Mouse (Mus musculus) hindbrain, embryonic 10.5 days (tissue): Measurements from ENCODE around the gene Scamp2. TPM values are rescaled to one million over a fixed set of nuclear protein-coding genes. Genes with fewer than 3 reads are reported as not detected.
A peak's percentile ranks its signal among the peaks of the same experiment; 100 is the strongest.

Experiments used
- DNase-seq: peaks from one replicate; pipeline ENCODE4 v3.0.0-alpha.2; 2017; ENCODE audit warnings: low spot score
- H3K27ac ChIP-seq: fragments of 300-500 bp; sonication (generic); 2 replicates; pipeline ENCODE4 v1.5.1; 2016; ENCODE audit warnings: mild to moderate bottlenecking, moderate library complexity
- H3K27me3 ChIP-seq: fragments of 300-500 bp; sonication (generic); 2 replicates; pipeline ENCODE4 v1.6.1; 2016; ENCODE audit warnings: mild to moderate bottlenecking; ENCODE audit not compliant: poor library complexity, insufficient read depth, severe bottlenecking
- H3K36me3 ChIP-seq: fragments of 300-500 bp; sonication (generic); 2 replicates; pipeline ENCODE4 v1.6.1; 2016; ENCODE audit warnings: mild to moderate bottlenecking, moderate library complexity
- H3K4me1 ChIP-seq: fragments of 300-500 bp; sonication (generic); replicated peaks from 2 replicates; pipeline ENCODE4 v1.6.1; 2016; ENCODE audit warnings: mild to moderate bottlenecking
- H3K4me3 ChIP-seq: fragments of 300-500 bp; sonication (generic); 2 replicates; pipeline ENCODE4 v1.5.1; 2016; ENCODE audit warnings: mild to moderate bottlenecking, moderate library complexity
- H3K9me3 ChIP-seq: fragments of 300-500 bp; sonication (generic); 2 replicates; pipeline ENCODE4 v1.6.1; 2016; ENCODE audit warnings: mild to moderate bottlenecking, moderate library complexity
- WGBS: fragments of 180-500 bp; shearing (Covaris S2); methylation state at CpG from one replicate; pipeline ENCODE4 v1.1.7; 2016; 5-methylcytosine and 5-hydroxymethylcytosine counted together
- polyA plus RNA-seq: library from polyadenylated mRNA; unstranded; fragments of >200 nt; fragmentation: Nextera tagmentation; extraction: Ambion mirVana; gene quantifications from 2 replicates; pipeline ENCODE4 v1.2.1, GENCODE M21; 2016

The Scamp2 gene
- polyA plus RNA-seq, 1 experiment from 2014 or later: 59.7 TPM

DNA sequence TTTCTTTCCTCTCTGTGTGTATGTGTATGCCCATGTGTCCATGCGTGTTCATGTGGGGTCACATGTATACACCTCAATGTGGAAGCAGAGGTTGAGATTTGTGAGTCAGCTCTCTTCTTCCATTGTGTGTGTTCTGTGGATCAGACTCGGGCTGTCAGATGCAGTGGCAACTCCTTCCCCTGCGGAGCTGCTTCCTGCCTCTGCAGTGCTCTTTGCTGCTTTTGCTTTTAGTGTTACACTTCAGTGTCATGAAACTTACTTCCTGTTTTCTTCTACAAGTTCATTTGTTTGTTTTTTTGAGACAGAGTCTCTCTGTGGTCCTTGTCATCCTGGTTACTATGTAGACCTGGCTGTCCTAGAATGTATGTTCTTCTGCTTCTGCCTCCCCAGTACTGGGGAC lies 24.2 kb downstream of the Scamp2 start:
- Histone ChIP-seq H3K27me3 (no peaks in the 10 kb centered on the region), H3K36me3 (peaks cover 82% of the 10 kb centered on the region), H3K4me3 (no peak overlapping the region), H3K27ac (no peak overlapping the region), H3K4me1 (peaks cover 17% of the 10 kb centered on the region), H3K9me3 (no peaks in the 10 kb centered on the region)
- 85% methylated on average over 3 of the region's 3 CpGs for WGBS
- DNase-seq: no peak

DNA sequence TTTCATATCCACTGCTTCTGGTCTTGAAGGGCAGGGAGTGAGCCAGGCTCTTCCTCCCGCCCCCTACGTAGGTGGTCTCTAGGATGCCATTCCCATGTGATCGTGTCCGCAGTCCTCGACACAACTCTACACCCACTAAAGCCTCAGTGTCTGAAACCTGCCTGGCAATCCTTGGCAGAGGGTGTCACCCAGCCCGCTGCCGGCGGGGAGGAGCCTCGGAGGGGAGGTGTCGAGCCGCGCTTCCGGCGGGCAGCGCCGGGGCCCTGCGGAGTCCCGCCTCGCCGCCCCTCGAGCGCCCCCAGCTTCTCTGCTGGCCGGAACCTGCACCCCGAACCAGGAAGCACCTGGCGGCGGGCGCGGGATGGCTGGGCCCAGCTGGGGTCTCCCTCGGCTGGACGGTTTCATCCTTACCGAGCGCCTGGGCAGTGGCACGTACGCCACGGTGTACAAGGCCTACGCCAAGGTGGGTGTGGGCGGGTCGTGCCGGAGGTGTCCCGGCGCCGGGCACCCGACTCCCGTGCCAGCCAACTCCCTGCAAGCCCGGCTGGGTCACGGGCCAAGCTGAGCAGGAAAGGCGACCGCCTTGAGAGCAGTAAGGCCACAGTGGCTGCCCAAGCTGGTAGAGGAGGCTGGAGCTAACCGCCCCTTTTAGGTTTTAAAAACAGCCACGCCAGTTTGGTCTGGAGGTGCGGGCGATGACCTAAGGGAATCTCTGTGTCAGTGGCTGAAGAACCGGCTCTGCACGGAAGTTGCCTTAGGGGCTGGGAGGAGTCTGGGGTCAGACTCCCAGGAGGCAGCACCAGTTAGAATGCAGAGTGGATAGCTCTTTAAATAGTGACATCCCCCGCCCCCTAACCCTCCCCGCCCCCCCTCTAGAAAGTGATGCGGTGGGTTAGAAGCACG lies 28.7 kb downstream of the Scamp2 start, which contains the start of gene Ulk3:
Gene Ulk3 (plus strand): TSS at position 229 of the 903 bp plus-strand sequence.
- WGBS: under 1% methylated on average over 58 of the region's 58 CpGs
- H3K36me3 ChIP-seq: peaks cover 45% of the 10 kb centered on the region

GRCm38 (mm10) chr9:57590726-57591125 lies 30.0 kb downstream of the Scamp2 start:
- Histone ChIP-seq H3K27ac (no peak overlapping the region), H3K27me3 (peaks cover 6% of the 10 kb centered on the region; the same call in 1 of the 2 replicates), H3K4me3 (no peak overlapping the region), H3K4me1 (peaks cover 61% of the 10 kb centered on the region), H3K9me3 (no peaks in the 10 kb centered on the region), H3K36me3 (peaks cover 42% of the 10 kb centered on the region)
- DNase-seq: no peak
- WGBS: 37% methylated on average over 5 of the region's 5 CpGs

More for the DNA sequence above, 28.7 kb downstream of the Scamp2 start, which contains the start of gene Ulk3:
- Histone ChIP-seq H3K4me1 (peaks cover 51% of the 10 kb centered on the region), H3K27me3 (peaks cover 6% of the 10 kb centered on the region; the same call in 1 of the 2 replicates), H3K27ac (peak within 1 kb of the TSS; percentile 86), H3K9me3 (no peaks in the 10 kb centered on the region), H3K4me3 (peak within 1 kb of the TSS; percentile 84)
- DNase-seq: peak; percentile 70

GRCm38 (mm10) chr9:57593454-57594173 lies 32.9 kb downstream of the Scamp2 start:
- H3K27me3 ChIP-seq: peaks cover 6% of the 10 kb centered on the region; the same call in 1 of the 2 replicates
- peaks cover 17% of the 10 kb centered on the region for H3K36me3 ChIP-seq
- DNase-seq: peak; percentile 46
- no peaks in the 10 kb centered on the region for H3K9me3 ChIP-seq
- 39% methylated on average over 12 of the region's 12 CpGs for WGBS
- peak overlapping the region; percentile 71 for H3K27ac ChIP-seq
- H3K4me3 ChIP-seq: no peak overlapping the region
- peaks cover 76% of the 10 kb centered on the region for H3K4me1 ChIP-seq

DNA sequence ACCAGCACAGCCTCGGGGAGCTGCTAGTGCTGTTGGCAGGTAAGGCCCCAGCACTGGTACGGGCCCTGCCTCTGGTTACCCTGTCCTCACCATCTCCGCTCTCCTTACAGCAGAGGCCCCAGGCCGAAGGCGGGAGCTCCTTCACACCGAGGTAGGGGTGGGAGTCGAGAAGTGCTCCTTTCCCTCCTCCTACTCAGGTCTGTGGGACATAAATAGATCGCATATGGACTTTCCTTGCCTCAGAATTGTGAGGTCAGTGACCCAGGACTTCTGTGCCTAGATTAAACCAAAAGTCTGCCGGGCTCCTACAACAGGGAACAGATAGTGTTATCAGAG lies 33.4 kb downstream of the Scamp2 start:
- peaks cover 6% of the 10 kb centered on the region; the same call in 1 of the 2 replicates for H3K27me3 ChIP-seq
- WGBS: 56% methylated on average over 9 of the region's 9 CpGs
- H3K4me1 ChIP-seq: peaks cover 76% of the 10 kb centered on the region
- no peak overlapping the region for H3K4me3 ChIP-seq
- H3K27ac ChIP-seq: peak overlapping the region; percentile 71
- H3K9me3 ChIP-seq: no peaks in the 10 kb centered on the region
- DNase-seq: no peak
- H3K36me3 ChIP-seq: peaks cover 17% of the 10 kb centered on the region

DNA sequence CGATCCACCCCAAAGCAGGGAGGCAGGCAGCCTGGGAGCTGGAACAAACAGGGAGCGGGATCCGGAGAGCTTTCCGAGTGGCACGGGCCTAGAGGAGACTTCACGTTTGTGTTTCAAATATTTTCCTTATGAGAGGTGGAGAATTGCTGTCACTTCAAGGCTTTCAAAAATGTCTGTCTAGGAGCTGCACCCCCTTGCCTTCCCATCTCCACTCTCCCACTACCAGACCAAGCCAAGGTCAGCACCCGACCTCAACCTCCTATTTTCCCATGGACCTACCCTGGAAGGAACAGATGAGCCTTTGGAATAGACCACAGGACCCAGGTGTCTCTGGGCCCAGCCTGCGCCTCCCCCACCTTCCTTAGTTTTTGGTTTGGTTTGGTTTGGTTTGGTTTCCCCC lies 36.5 kb downstream of the Scamp2 start:
- WGBS: 91% methylated on average over 8 of the region's 8 CpGs
- Histone ChIP-seq H3K4me3 (no peak overlapping the region), H3K4me1 (peaks cover 85% of the 10 kb centered on the region), H3K36me3 (peaks cover 17% of the 10 kb centered on the region), H3K27me3 (no peaks in the 10 kb centered on the region), H3K9me3 (no peaks in the 10 kb centered on the region), H3K27ac (peak overlapping the region; percentile 59)
- no peak for DNase-seq

- H3K27ac ChIP-seq: peak overlapping the region; percentile 59
- H3K4me1 ChIP-seq: peaks cover 83% of the 10 kb centered on the region
- no peak overlapping the region for H3K4me3 ChIP-seq
- H3K9me3 ChIP-seq: no peaks in the 10 kb centered on the region
- DNase-seq: peak; percentile 52
- 21% methylated on average over 4 of the region's 4 CpGs for WGBS
- H3K36me3 ChIP-seq: peaks cover 14% of the 10 kb centered on the region
- H3K27me3 ChIP-seq: no peaks in the 10 kb centered on the region
Observed at GRCm38 (mm10) chr9:57597929-57598382, 37.2 kb downstream of the Scamp2 start.

- peak overlapping the region; percentile 59 for H3K27ac ChIP-seq
- peaks cover 73% of the 10 kb centered on the region for H3K4me1 ChIP-seq
- H3K27me3 ChIP-seq: 0 out of 2 replicates have a peak, but pooled peaks cover 3% of the 10 kb centered on the region
- H3K9me3 ChIP-seq: no peaks in the 10 kb centered on the region
- H3K4me3 ChIP-seq: no peak overlapping the region; the same call in 1 of the 2 replicates
- WGBS: 34% methylated on average over 8 of the region's 8 CpGs
- H3K36me3 ChIP-seq: peaks cover 11% of the 10 kb centered on the region
- DNase-seq: peak; percentile 58
Observed at GRCm38 (mm10) chr9:57598851-57599563, 38.3 kb downstream of the Scamp2 start.

DNA sequence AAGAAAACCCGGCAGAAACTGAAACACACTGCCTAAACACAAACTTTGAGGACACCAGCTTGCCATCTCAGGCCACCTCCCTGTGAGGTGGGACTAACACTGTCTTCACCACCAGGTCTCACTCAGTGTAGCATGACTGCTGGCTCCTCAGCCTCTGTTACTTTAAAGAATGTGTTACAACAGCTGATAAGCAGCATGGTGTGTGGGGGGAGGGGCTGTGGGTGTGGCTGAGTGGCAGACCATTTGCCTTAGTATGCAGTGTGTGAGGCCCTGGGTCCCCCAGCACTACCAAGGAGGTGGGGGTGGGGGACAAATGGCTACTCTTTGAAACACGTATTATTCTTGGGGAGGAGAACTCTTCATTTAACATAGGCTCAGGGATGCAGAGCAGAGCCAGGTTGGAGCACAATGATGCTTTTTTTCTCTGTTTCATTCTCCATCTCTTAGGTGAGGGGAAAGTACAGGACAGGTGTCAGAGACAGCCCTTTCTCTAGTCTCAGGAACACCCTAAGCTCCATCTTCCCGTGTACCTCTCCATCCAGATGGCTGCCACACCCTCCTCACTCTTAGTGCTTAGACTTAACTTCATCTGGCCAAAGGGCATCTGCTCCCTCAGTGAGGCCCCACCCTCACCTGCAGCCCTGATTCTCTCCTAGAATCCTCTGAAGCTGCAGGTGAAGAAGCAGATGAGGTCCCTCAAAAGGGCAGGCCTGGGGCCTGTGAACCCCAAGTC lies 40.0 kb downstream of the Scamp2 start:
- H3K36me3 ChIP-seq: no peaks in the 10 kb centered on the region
- peak; percentile 55 for DNase-seq
- peak overlapping the region; percentile 59 for H3K27ac ChIP-seq
- peaks cover 19% of the 10 kb centered on the region for H3K27me3 ChIP-seq
- 7% methylated on average over 3 of the region's 3 CpGs for WGBS
- H3K9me3 ChIP-seq: no peaks in the 10 kb centered on the region
- H3K4me1 ChIP-seq: peaks cover 60% of the 10 kb centered on the region
- no peak overlapping the region; the same call in 1 of the 2 replicates for H3K4me3 ChIP-seq

DNA sequence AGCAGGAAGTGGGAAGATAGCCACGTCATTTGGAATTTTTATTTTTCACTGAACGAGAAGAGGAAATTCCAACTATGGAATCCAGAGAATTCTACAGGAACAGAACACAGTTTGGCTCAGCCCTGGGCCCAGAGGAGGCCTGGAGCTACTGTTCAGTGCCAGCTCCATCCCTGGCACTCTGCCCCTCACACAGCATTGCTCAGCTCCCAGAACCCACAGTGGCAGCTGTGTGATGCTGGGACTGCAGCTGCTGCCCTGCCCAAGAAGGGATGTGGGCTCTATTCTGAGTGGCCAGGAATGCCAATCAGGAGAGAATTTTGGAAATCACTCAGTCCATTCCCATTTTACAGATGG lies 40.6 kb downstream of the Scamp2 start:
- Histone ChIP-seq H3K27ac (peak overlapping the region; percentile 59; the same call in 1 of the 2 replicates), H3K27me3 (peaks cover 25% of the 10 kb centered on the region), H3K36me3 (no peaks in the 10 kb centered on the region), H3K9me3 (no peaks in the 10 kb centered on the region), H3K4me3 (no peak overlapping the region), H3K4me1 (peaks cover 65% of the 10 kb centered on the region)
- WGBS: 78% methylated on average over 2 of the region's 2 CpGs
- DNase-seq: no peak

- Histone ChIP-seq H3K27ac (no peak overlapping the region; the same call in 1 of the 2 replicates), H3K36me3 (no peaks in the 10 kb centered on the region), H3K9me3 (no peaks in the 10 kb centered on the region), H3K27me3 (peaks cover 32% of the 10 kb centered on the region), H3K4me1 (peaks cover 69% of the 10 kb centered on the region), H3K4me3 (no peak overlapping the region)
- DNase-seq: no peak
- 77% methylated on average over 8 of the region's 8 CpGs for WGBS
Observed at GRCm38 (mm10) chr9:57602098-57602497, 41.4 kb downstream of the Scamp2 start.

GRCm38 (mm10) chr9:57604875-57605274 lies 44.1 kb downstream of the Scamp2 start:
- Histone ChIP-seq H3K9me3 (no peaks in the 10 kb centered on the region), H3K36me3 (no peaks in the 10 kb centered on the region), H3K4me1 (peaks cover 41% of the 10 kb centered on the region), H3K27ac (no peak overlapping the region), H3K4me3 (no peak overlapping the region), H3K27me3 (peaks cover 34% of the 10 kb centered on the region)
- WGBS: 80% methylated on average over 4 of the region's 4 CpGs
- DNase-seq: no peak
